Mouse (Mus musculus) neutrophil, adult 83 days (primary cell): Measurements from ENCODE around the gene Zfp174. TPM values are rescaled to one million over a fixed set of nuclear protein-coding genes. Genes with fewer than 3 reads are reported as not detected.

ENCODE experiments used
- total RNA-seq, 2 experiments: library from RNA; stranded (reverse); gene quantifications; one replicate each; pipeline ENCODE4 v1.2.4; 2023

The Zfp174 gene
- under 1 TPM; 0.31 to 0.35 TPM for total RNA-seq

DNA sequence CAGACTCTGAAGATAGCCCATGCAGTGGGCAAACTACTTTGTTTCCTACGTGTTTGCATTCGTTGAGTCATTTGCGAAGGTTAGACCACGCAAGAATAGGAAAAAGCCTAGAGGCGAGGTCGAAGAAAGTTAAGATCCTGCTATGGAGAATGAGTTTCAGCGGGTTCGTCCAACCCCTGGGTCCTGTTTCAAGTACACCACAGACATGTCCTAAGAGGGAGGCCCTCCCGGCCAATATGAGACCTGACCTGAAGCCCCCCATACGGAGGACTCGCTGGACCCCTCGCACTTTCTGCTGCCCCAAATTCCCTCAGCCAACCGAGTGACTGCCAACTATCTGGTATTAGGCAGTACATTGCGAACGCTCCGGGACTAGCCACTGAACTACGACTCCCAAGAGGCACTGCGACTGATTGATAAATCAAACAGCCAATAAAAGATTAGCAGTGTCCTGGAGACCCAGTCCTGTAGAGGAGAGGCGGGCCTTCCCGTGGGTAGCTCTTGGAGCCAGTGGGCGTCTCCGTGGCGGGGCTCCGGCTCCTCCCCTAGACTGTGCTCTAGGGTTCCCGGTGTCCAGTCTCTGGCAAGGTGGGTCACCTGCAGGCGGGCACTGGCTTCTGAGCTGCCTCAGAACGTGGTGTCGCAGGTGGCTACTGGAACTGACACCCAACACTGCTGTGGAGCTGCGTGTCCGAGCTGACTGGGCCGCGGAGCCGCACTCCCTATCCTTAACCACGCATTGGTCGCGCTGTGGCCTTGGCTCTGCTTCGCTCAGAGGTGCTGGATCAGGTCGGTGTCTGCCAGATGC, at the start of gene Zfp174:
TSS of gene Zfp174 (plus strand) at position 558 of the 808 bp plus-strand sequence.

GRCm38 (mm10) chr16:3830588-3831109, 16.4 kb upstream of the Zfp174 start, which contains the start of gene Olfr15:
TSS of gene Olfr15 (plus strand) at chr16:3830878.

GRCm38 (mm10) chr16:3872216-3873047, 25.4 kb downstream of the Zfp174 start, which contains the start of gene Naa60:
TSS of gene Naa60 (plus strand) at chr16:3872375.

DNA sequence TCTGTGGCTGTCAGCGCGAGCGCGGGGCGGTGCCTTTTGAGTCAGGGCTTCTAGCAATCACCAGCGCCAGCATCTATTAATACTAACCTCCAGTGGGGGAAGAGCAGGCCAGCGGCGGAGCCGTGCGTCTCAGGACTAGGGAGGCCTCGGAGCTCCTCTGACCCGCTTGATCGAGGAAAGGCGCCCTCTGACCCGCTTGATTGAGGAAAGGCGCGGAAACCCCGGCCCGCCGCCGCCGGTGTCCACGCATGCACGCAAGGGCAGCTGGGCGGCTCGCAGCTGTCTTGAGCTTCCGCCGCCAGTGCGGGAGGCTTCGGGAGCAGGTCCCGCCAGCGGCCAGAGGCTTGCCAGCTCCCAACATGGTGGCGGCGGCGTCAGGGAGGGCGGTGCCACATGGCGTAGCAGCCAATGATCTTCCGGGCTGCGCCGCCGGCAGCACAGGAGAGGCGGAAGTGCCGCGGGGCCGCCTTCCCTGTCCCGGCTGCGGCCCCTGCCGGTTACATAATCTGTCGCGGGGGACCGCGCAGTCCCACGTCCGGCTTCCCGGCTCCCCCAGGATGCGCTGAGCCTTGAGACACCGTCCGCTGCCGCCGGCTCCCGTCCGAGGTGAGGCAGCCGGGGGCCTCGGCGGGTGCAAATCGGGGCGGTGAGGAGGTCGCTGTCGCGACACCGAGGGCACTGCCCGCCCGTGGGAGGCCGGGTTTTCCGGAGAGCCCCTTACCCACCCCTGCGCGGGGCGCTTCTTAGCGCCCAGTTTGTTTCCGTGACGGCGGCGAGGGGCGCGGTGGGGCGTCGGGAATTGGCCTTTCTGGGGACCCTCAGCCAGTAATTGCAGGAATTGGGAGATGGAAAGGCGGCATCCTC, 37.4 kb downstream of the Zfp174 start, which contains the start of the genes Zfp597 and Gm20695:
TSS of gene Zfp597 (minus strand) at position 361 of the 864 bp plus-strand sequence.
TSS of gene Gm20695 (plus strand) at position 448 of the 864 bp plus-strand sequence.

Other genes with a start within 250 kb of the Zfp174 start
- gene Mefv, start 129.2 kb upstream of the Zfp174 start, total RNA-seq, result 10 to 100 TPM; 28.7 to 34.3 TPM
- gene Zfp263, start 103.2 kb upstream of the Zfp174 start, total RNA-seq, result 10 to 100 TPM; 28.8 to 31.1 TPM
- gene Olfr15, start 16.4 kb upstream of the Zfp174 start, total RNA-seq, result not detected
- 100 to 1,000 TPM; 118 to 123 TPM for gene Naa60, start 25.1 kb downstream of the Zfp174 start, total RNA-seq
- gene Zfp597, start 37.3 kb downstream of the Zfp174 start, total RNA-seq, result 10 to 100 TPM; 20.3 to 24.6 TPM
- 1 to 10 TPM in 1 of 2 experiments, under 1 TPM in 1; 0.46 to 1.1 TPM for gene Gm20695, start 37.4 kb downstream of the Zfp174 start, total RNA-seq
- gene 1700037C18Rik, start 61.4 kb downstream of the Zfp174 start, total RNA-seq, result 1 to 10 TPM; 4.1 to 6.1 TPM
- gene Cluap1, start 61.5 kb downstream of the Zfp174 start, total RNA-seq, result 10 to 100 TPM; 10.7 to 12.0 TPM
- gene Nlrc3, start 129.4 kb downstream of the Zfp174 start, total RNA-seq, result 1 to 10 TPM in 1 of 2 experiments, under 1 TPM in 1; 0.90 to 1.6 TPM
- 10 to 100 TPM; 30.5 to 31.5 TPM for gene Slx4, start 156.5 kb downstream of the Zfp174 start, total RNA-seq
- not detected for gene Dnase1, start 189.7 kb downstream of the Zfp174 start, total RNA-seq
- gene Trap1, start 230.6 kb downstream of the Zfp174 start, total RNA-seq, result 10 to 100 TPM; 32.3 to 36.0 TPM